Mouse (Mus musculus): Measurements from ENCODE around the gene Zic1. TPM values are rescaled to one million over a fixed set of nuclear protein-coding genes. Genes with fewer than 3 reads are reported as not detected.
A peak's percentile ranks its signal among the peaks of the same experiment; 100 is the strongest.

Zic1 gene
- total RNA-seq, 1 experiment, result 0.36 TPM

DNA sequence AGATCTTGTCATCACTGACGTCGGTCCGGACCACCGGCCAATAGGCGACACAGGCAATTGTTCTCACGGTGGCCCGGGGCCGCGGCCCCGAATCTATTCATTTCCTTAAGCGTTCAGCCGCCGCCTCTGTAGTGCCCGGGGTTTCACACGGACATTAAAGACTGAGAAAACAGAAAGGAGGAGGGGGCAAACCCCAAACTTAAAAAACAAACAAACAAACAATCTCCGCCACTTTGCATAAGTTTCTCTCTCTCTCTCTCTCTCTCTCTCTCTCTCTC, 12.2 kb upstream of the Zic1 start:
- in situ Hi-C loops (cut with MboI; ENCODE audit: low sequenced_read_pairs in 2 of 2, unreplicated experiment in 2 of 2), result loop anchor here (25.0 kb wide), 1 partner anchor 1641 kb away; the partner anchor contains the start of gene Ankrd34c (in 2 of the 2)
- DNase-seq (ENCODE audit: low read depth, low spot score), result no peak
- Histone ChIP-seq H3K9ac (ENCODE audit: insufficient read depth, low read depth, low read length, poor library complexity, severe bottlenecking) (no peak overlapping the region), H3K36me3 (ENCODE audit: control insufficient read depth, insufficient read depth, low read length, poor library complexity, severe bottlenecking) (no peaks in the 10 kb centered on the region), H3K27ac (ENCODE audit: insufficient read depth, low read depth, low read length, poor library complexity, severe bottlenecking) (no peak overlapping the region), H3K4me1 (ENCODE audit: control insufficient read depth in 2 of 2, insufficient read depth in 2 of 2, low read length in 2 of 2, poor library complexity in 1 of 2) (peaks cover 0 to 2% of the 10 kb centered on the region in 2 experiments; a peak in 1 of 4 replicates), H3K9me3 (ENCODE audit: control insufficient read depth, insufficient read depth, low read depth, low read length) (no peaks in the 10 kb centered on the region), H3K4me3 (ENCODE audit: insufficient read depth in 1 of 2, low read depth in 1 of 2, low read length in 2 of 2, poor library complexity in 1 of 2, severe bottlenecking in 1 of 2) (0 out of 4 replicates have a peak overlapping the region, but pooled peaks of 1 of the 2 experiments have one; percentile 9)
- TF ChIP-seq CHD2 (IDR thresholded peaks at IDR 0.05; ENCODE audit: low read depth, low read length) (no peak), MAFK (IDR thresholded peaks at IDR 0.05; ENCODE audit: insufficient read depth, low read depth, low read length) (no peak), ZNF384 (IDR thresholded peaks at IDR 0.05; ENCODE audit: low read depth, low read length) (no peak), ZC3H11A (IDR thresholded peaks at IDR 0.05; ENCODE audit: borderline replicate concordance, low read depth, low read length) (no peak), HCFC1 (IDR thresholded peaks at IDR 0.05; ENCODE audit: borderline replicate concordance, insufficient read depth, low read length) (no peak)

- TF ChIP-seq MAFK (IDR thresholded peaks at IDR 0.05; ENCODE audit: insufficient read depth, low read depth, low read length), result no peak
- TF ChIP-seq ZNF384 (IDR thresholded peaks at IDR 0.05; ENCODE audit: low read depth, low read length), result no peak
- TF ChIP-seq CHD2 (IDR thresholded peaks at IDR 0.05; ENCODE audit: low read depth, low read length), result no peak
- TF ChIP-seq ZC3H11A (IDR thresholded peaks at IDR 0.05; ENCODE audit: borderline replicate concordance, low read depth, low read length), result no peak
- TF ChIP-seq HCFC1 (IDR thresholded peaks at IDR 0.05; ENCODE audit: borderline replicate concordance, insufficient read depth, low read length), result no peak
- in situ Hi-C loops (cut with MboI; ENCODE audit: low sequenced_read_pairs in 2 of 2, unreplicated experiment in 2 of 2), result loop anchor here (25.0 kb wide), 1 partner anchor 1640 kb away; the partner anchor contains the start of gene Ankrd34c (in 2 of the 2)
- Histone ChIP-seq H3K9me3 (ENCODE audit: control insufficient read depth, insufficient read depth, low read depth, low read length) (no peaks in the 10 kb centered on the region), H3K4me1 (ENCODE audit: control insufficient read depth in 2 of 2, insufficient read depth in 2 of 2, low read length in 2 of 2, poor library complexity in 1 of 2) (peaks cover 0 to 2% of the 10 kb centered on the region in 2 experiments; a peak in 1 of 4 replicates), H3K27ac (ENCODE audit: insufficient read depth, low read depth, low read length, poor library complexity, severe bottlenecking) (no peak overlapping the region), H3K4me3 (ENCODE audit: insufficient read depth in 1 of 2, low read depth in 1 of 2, low read length in 2 of 2, poor library complexity in 1 of 2, severe bottlenecking in 1 of 2) (0 out of 4 replicates have a peak overlapping the region, but pooled peaks of 1 of the 2 experiments have one; percentile 9), H3K36me3 (ENCODE audit: control insufficient read depth, insufficient read depth, low read length, poor library complexity, severe bottlenecking) (no peaks in the 10 kb centered on the region), H3K9ac (ENCODE audit: insufficient read depth, low read depth, low read length, poor library complexity, severe bottlenecking) (no peak overlapping the region)
- no peak for DNase-seq (ENCODE audit: low read depth, low spot score)
These were observed 11.6 kb upstream of the Zic1 start for GRCm38 (mm10) chr9:91377036-91377872.

DNA sequence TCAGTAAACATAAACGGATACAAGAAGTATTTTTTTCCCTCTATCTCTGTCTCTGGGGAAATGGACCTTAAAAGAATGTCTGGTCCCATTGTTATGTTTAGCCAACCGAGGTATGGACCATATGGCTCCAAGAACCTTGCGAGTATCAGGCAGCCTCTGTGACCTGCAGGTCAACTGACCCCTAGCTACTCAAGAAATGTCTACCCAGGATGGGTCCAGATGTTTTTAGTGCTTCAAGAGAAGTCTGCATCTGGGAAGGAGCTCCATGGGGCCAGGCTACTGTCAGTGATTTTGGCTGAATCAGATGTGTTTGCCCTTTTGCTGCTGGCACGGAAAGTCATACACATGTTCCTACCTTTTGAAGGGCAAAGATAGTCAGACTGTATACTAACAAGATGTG, 9.1 kb upstream of the Zic1 start:
- Histone ChIP-seq H3K4me3 (ENCODE audit: insufficient read depth in 1 of 2, low read depth in 1 of 2, low read length in 2 of 2, poor library complexity in 1 of 2, severe bottlenecking in 1 of 2) (no peak overlapping the region), H3K27ac (ENCODE audit: insufficient read depth, low read depth, low read length, poor library complexity, severe bottlenecking) (no peak overlapping the region), H3K9me3 (ENCODE audit: control insufficient read depth, insufficient read depth, low read depth, low read length) (no peaks in the 10 kb centered on the region), H3K9ac (ENCODE audit: insufficient read depth, low read depth, low read length, poor library complexity, severe bottlenecking) (no peak overlapping the region), H3K36me3 (ENCODE audit: control insufficient read depth, insufficient read depth, low read length, poor library complexity, severe bottlenecking) (no peaks in the 10 kb centered on the region), H3K4me1 (ENCODE audit: control insufficient read depth in 2 of 2, insufficient read depth in 2 of 2, low read length in 2 of 2, poor library complexity in 1 of 2) (peaks cover 0 to 2% of the 10 kb centered on the region in 2 experiments; a peak in 1 of 4 replicates)
- in situ Hi-C loops (cut with MboI; ENCODE audit: low sequenced_read_pairs in 2 of 2, unreplicated experiment in 2 of 2), result loop anchor here (25.0 kb wide), 2 partner anchors 1462 to 1637 kb away; partner anchors contain the start of genes Ankrd34c (in 2 of the 2) and Rasgrf1 (in 1 of the 2)
- TF ChIP-seq CHD2 (IDR thresholded peaks at IDR 0.05; ENCODE audit: low read depth, low read length) (no peak), ZC3H11A (IDR thresholded peaks at IDR 0.05; ENCODE audit: borderline replicate concordance, low read depth, low read length) (no peak), ZNF384 (IDR thresholded peaks at IDR 0.05; ENCODE audit: low read depth, low read length) (no peak), MAFK (IDR thresholded peaks at IDR 0.05; ENCODE audit: insufficient read depth, low read depth, low read length) (no peak), HCFC1 (IDR thresholded peaks at IDR 0.05; ENCODE audit: borderline replicate concordance, insufficient read depth, low read length) (no peak)
- no peak for DNase-seq (ENCODE audit: low read depth, low spot score)

- TF ChIP-seq HCFC1 (IDR thresholded peaks at IDR 0.05; ENCODE audit: borderline replicate concordance, insufficient read depth, low read length), result no peak
- TF ChIP-seq ZC3H11A (IDR thresholded peaks at IDR 0.05; ENCODE audit: borderline replicate concordance, low read depth, low read length), result no peak
- TF ChIP-seq ZNF384 (IDR thresholded peaks at IDR 0.05; ENCODE audit: low read depth, low read length), result no peak
- no peak for TF ChIP-seq MAFK (IDR thresholded peaks at IDR 0.05; ENCODE audit: insufficient read depth, low read depth, low read length)
- TF ChIP-seq CHD2 (IDR thresholded peaks at IDR 0.05; ENCODE audit: low read depth, low read length), result no peak
These were observed 8.4 kb upstream of the Zic1 start for GRCm38 (mm10) chr9:91373811-91374575.

More at GRCm38 (mm10) chr9:91373811-91374575, 8.4 kb upstream of the Zic1 start:
- Histone ChIP-seq H3K9me3 (ENCODE audit: control insufficient read depth, insufficient read depth, low read depth, low read length) (no peaks in the 10 kb centered on the region), H3K27ac (ENCODE audit: insufficient read depth, low read depth, low read length, poor library complexity, severe bottlenecking) (no peak overlapping the region), H3K4me3 (ENCODE audit: insufficient read depth in 1 of 2, low read depth in 1 of 2, low read length in 2 of 2, poor library complexity in 1 of 2, severe bottlenecking in 1 of 2) (no peak overlapping the region), H3K36me3 (ENCODE audit: control insufficient read depth, insufficient read depth, low read length, poor library complexity, severe bottlenecking) (no peaks in the 10 kb centered on the region), H3K9ac (ENCODE audit: insufficient read depth, low read depth, low read length, poor library complexity, severe bottlenecking) (no peak overlapping the region), H3K4me1 (ENCODE audit: control insufficient read depth in 2 of 2, insufficient read depth in 2 of 2, low read length in 2 of 2, poor library complexity in 1 of 2) (peaks cover 0 to 1% of the 10 kb centered on the region in 2 experiments; a peak in 1 of 4 replicates)
- in situ Hi-C loops (cut with MboI; ENCODE audit: low sequenced_read_pairs in 2 of 2, unreplicated experiment in 2 of 2), result loop anchor here in 1 of 2 experiments (25.0 kb wide), 1 partner anchor 1462 kb away; the partner anchor contains the start of gene Rasgrf1
- DNase-seq (ENCODE audit: low read depth, low spot score), result no peak

All from ES-E14 (cell line).